Mouse (Mus musculus): Measurements from ENCODE around the gene Plekha4.

DNA sequence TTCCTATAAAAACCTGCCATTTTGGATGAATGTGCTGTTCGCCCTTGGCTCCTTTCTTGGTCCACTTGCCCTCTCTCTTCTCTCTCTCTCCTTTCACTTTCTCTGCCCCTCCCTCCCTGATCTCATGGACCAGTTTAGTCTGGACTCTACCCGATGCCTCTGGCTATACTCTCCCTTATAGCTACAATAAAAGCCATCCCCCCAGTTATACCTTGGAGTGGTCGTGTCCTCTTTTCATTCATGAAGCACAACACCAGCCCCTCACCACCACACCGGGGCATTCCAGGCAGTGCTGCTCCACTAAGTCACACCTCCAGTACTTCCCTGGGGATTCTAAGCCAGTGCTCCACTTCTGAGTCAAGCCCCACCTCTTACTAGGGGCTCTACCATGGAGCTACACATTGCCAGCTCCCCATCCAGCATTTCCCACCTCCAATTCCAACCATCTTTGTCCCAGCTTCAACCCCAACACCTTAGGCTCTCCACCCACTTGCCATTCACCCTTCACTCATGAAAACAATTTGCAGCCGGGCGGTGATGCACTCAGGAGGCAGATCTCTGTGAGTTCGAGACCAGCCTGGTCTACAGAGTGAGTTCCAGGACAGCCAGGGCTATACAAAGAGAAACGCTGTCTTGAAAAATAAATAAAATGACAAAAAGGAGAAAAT, 41.1 kb downstream of the Plekha4 start:
- TF ChIP-seq EP300 (IDR thresholded peaks at IDR 0.05; ENCODE audit: low read depth), result no peak
- no peak for TF ChIP-seq CTCF (IDR thresholded peaks at IDR 0.05; ENCODE audit: low read depth)

All from liver, postnatal 0 days (tissue).